Mouse (Mus musculus): ENCODE results near the gene Shank1.

DNA sequence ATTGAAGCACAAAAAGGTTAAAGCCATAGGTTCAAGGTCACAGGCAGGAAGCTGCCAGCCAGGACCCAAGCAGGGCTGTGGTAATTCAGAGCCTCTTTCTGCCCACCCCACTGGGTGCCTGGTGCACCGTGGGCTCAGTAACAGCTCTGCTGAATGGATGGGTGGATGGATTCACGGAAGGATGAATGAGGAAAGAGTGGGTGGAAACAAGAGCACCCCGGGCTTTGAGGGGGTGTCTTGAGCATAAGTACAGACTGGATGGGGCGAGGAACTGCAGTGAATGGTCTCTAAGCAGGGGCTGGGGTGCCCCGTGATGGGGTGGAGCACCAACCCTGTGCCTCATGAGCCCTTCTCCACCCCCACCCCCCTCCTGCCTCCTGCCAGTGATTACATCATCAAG lies 31.7 kb downstream of the Shank1 start:
- TF ChIP-seq CTCF (IDR thresholded peaks at IDR 0.05; ENCODE audit: control insufficient read depth, insufficient read depth, insufficient replicate concordance, low read depth, low read length) (no peak), POLR2A (IDR thresholded peaks at IDR 0.05; ENCODE audit: control insufficient read depth, low read depth, low read length) (no peak)

Data from testis, adult 2 months (tissue).